Mouse (Mus musculus) heart, adult 10 weeks (tissue): ENCODE measurements around the gene Vmn1r40. TPM values are rescaled to one million over a fixed set of nuclear protein-coding genes. Genes with fewer than 3 reads are reported as not detected.

Experiments
- polyA plus RNA-seq: library from polyadenylated mRNA; stranded (reverse); fragments of 350-450 nt; fragmentation: Illumina TruSeq; extraction: RNeasy Lipid Tissue Mini Kit (QIAGEN cat#74804); gene quantifications from one replicate; pipeline ENCODE4 v1.2.3, GENCODE M21; 2014; ENCODE audit warnings: low read depth, low replicate concordance

The Vmn1r40 gene
- not detected for polyA plus RNA-seq

DNA sequence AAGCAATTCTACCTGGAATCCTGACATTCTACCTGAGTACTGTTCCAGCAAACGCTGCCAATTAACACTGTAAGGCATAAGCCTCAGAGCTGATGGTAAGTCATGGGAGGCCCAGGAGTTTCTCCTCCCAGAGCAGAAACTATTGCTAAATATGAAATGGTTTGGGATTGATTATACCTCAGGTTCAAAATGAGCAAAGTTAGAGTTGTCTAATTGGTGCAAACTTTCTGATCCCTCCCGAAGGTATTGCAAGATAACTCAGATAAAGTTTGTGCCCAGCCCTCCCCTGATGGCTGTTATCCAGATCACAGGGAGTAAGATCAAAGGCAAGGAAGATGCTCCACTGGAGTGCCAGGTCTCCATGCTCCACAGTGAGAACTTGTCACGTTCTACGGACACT, at the start of gene Vmn1r40:
TSS of gene Vmn1r40 (plus strand) at position 301 of the 400 bp plus-strand sequence.

DNA sequence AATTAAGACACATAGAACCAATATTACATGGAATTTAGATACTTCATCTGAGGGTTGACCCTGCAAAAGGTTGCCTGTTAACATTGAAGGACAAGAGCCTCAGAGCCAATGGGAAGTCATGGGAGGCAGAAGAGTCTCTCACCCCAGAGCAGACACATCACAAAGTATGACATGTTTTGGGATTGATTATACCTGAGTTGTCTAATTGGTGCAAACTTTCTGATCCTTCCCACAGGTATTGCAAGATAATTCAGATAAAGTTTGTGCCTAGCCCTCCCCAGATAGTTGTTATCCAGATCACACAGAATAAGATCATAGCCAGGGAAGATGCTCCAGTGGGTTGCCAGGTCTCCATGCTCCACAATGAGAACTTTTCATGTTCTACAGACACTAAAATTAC, 33.1 kb downstream of the Vmn1r40 start, which contains the start of gene Vmn1r41:
TSS of gene Vmn1r41 (plus strand) at position 301 of the 400 bp plus-strand sequence.

Other genes starting within 250 kb of the Vmn1r40 start
- gene Chchd6, start 111.9 kb upstream of the Vmn1r40 start, polyA plus RNA-seq, result 15.1 TPM
- 14.1 TPM for gene Txnrd3, start 63.6 kb upstream of the Vmn1r40 start, polyA plus RNA-seq
- not detected for gene Vmn1r41, start 33.2 kb downstream of the Vmn1r40 start, polyA plus RNA-seq
- not detected for gene Vmn1r42, start 168.9 kb downstream of the Vmn1r40 start, polyA plus RNA-seq
- gene Vmn1r43, start 168.9 kb downstream of the Vmn1r40 start, polyA plus RNA-seq, result not detected
- gene Vmn1r44, start 176.1 kb downstream of the Vmn1r40 start, polyA plus RNA-seq, result not detected
- gene Vmn1r45, start 233.1 kb downstream of the Vmn1r40 start, polyA plus RNA-seq, result not detected